Mouse (Mus musculus) heart, embryonic 14.5 days (tissue): ENCODE results near the gene Irak1bp1. TPM values are rescaled to one million over a fixed set of nuclear protein-coding genes. Genes with fewer than 3 reads are reported as not detected.

Source experiments
- ATAC-seq: fragments of 200-750 bp; cut with Nextera tagmentation; 2 replicates; pipeline ENCODE4 v1.8.0; 2017; ENCODE audit warnings: low read depth, moderate TSS enrichment; ENCODE audit not compliant: insufficient number of reproducible peaks, insufficient read depth, low FRiP score
- H3K27ac ChIP-seq, 2 experiments: fragments of 200-500 bp in 1 of 2; fragments of 300-500 bp in 1 of 2; sonication (generic) in 1 of 2; replicated peaks in 1 of 2; 2 replicates each; pipeline ENCODE4 v1.5.1; 2012 to 2014; ENCODE audit warnings: low read depth in 2 of 2, low read length in 2 of 2, control low read depth in 1 of 2, mild to moderate bottlenecking in 1 of 2, mixed read lengths in 1 of 2; ENCODE audit not compliant: control insufficient read depth in 1 of 2, insufficient read depth in 1 of 2
- H3K27me3 ChIP-seq: fragments of 300-500 bp; sonication (generic); 2 replicates; pipeline ENCODE4 v1.6.1; 2014; ENCODE audit warnings: mild to moderate bottlenecking, low read length, control low read depth; ENCODE audit not compliant: control insufficient read depth, insufficient read depth
- H3K36me3 ChIP-seq: fragments of 300-500 bp; sonication (generic); 2 replicates; pipeline ENCODE4 v1.6.1; 2014; ENCODE audit warnings: mild to moderate bottlenecking, control low read depth, low read length, mixed read lengths; ENCODE audit not compliant: control insufficient read depth, insufficient read depth
- H3K4me1 ChIP-seq, 2 experiments: fragments of 200-500 bp in 1 of 2; fragments of 300-500 bp in 1 of 2; sonication (generic) in 1 of 2; 2 replicates each; pipeline ENCODE4 v1.6.1; 2012 to 2014; ENCODE audit warnings: low read length in 2 of 2, control low read depth in 1 of 2, mixed read lengths in 1 of 2; ENCODE audit not compliant: control insufficient read depth in 2 of 2, insufficient read depth in 2 of 2
- H3K4me2 ChIP-seq: fragments of 300-500 bp; sonication (generic); 2 replicates; pipeline ENCODE4 v1.6.1; 2014; ENCODE audit warnings: mild to moderate bottlenecking, low read length
- H3K4me3 ChIP-seq, 2 experiments: fragments of 200-500 bp in 1 of 2; fragments of 300-500 bp in 1 of 2; sonication (generic) in 1 of 2; 2 replicates each; pipeline ENCODE4 v1.5.1; 2012 to 2014; ENCODE audit warnings: low read length in 2 of 2, mild to moderate bottlenecking in 2 of 2, control low read depth in 1 of 2, low read depth in 1 of 2, moderate library complexity in 1 of 2; ENCODE audit not compliant: control insufficient read depth in 1 of 2, insufficient read depth in 1 of 2
- H3K9ac ChIP-seq: fragments of 300-500 bp; sonication (generic); 2 replicates; pipeline ENCODE4 v1.6.1; 2014; ENCODE audit warnings: mild to moderate bottlenecking, low read length
- H3K9me3 ChIP-seq: fragments of 300-500 bp; sonication (generic); 2 replicates; pipeline ENCODE4 v1.6.1; 2016; ENCODE audit warnings: low read length, control low read depth; ENCODE audit not compliant: control insufficient read depth
- WGBS: fragments of 180-500 bp; shearing (Covaris S2); extraction: QIAGEN DNeasy Blood & Tissue Kit; methylation state at CpG from one replicate; pipeline ENCODE4 v1.1.7; 2014; 5-methylcytosine and 5-hydroxymethylcytosine counted together
- polyA plus RNA-seq: library from polyadenylated mRNA; unstranded; fragments of >200 nt; fragmentation: Nextera tagmentation; extraction: Ambion mirVana; gene quantifications from 2 replicates; pipeline ENCODE4 v1.2.1, GENCODE M21; 2014

The Irak1bp1 gene
- polyA plus RNA-seq, 1 experiment from 2014 or later, result 14.2 TPM

GRCm38 (mm10) chr9:82854973-82855614 lies 25.8 kb downstream of the Irak1bp1 start:
- 10% methylated on average over 3 of the region's 3 CpGs for WGBS
- H3K27ac ChIP-seq, result no peak overlapping the region

GRCm38 (mm10) chr9:82856241-82856640 lies 26.9 kb downstream of the Irak1bp1 start:
- H3K27me3 ChIP-seq, result no peaks in the 10 kb centered on the region
- H3K36me3 ChIP-seq, result no peaks in the 10 kb centered on the region
- H3K4me3 ChIP-seq, result no peak overlapping the region
- peaks cover 0 to 7% of the 10 kb centered on the region in 2 experiments for H3K4me1 ChIP-seq
- no peaks in the 10 kb centered on the region for H3K9me3 ChIP-seq
- H3K9ac ChIP-seq, result no peak overlapping the region
- no peak for ATAC-seq
- H3K4me2 ChIP-seq, result no peak overlapping the region
- WGBS, result 82% methylated on average over 4 of the region's 4 CpGs
- H3K27ac ChIP-seq, result no peak overlapping the region

More at GRCm38 (mm10) chr9:82854973-82855614, 25.8 kb downstream of the Irak1bp1 start:
- Histone ChIP-seq H3K9ac (no peak overlapping the region; the same call in 1 of the 2 replicates), H3K4me2 (no peak overlapping the region), H3K27me3 (no peaks in the 10 kb centered on the region), H3K4me1 (peaks cover 0 to 7% of the 10 kb centered on the region in 2 experiments), H3K4me3 (no peak overlapping the region), H3K36me3 (no peaks in the 10 kb centered on the region), H3K9me3 (no peaks in the 10 kb centered on the region)
- no peak for ATAC-seq

GRCm38 (mm10) chr9:82860805-82861204 lies 31.5 kb downstream of the Irak1bp1 start:
- no peak overlapping the region for H3K4me3 ChIP-seq
- 94% methylated on average over 2 of the region's 2 CpGs for WGBS
- H3K27ac ChIP-seq, result no peak overlapping the region
- no peak for ATAC-seq
- no peaks in the 10 kb centered on the region for H3K27me3 ChIP-seq
- H3K9ac ChIP-seq, result no peak overlapping the region
- H3K4me2 ChIP-seq, result no peak overlapping the region
- no peaks in the 10 kb centered on the region for H3K9me3 ChIP-seq
- peaks cover 14% of the 10 kb centered on the region for H3K36me3 ChIP-seq
- H3K4me1 ChIP-seq, result no peaks in the 10 kb centered on the region

DNA sequence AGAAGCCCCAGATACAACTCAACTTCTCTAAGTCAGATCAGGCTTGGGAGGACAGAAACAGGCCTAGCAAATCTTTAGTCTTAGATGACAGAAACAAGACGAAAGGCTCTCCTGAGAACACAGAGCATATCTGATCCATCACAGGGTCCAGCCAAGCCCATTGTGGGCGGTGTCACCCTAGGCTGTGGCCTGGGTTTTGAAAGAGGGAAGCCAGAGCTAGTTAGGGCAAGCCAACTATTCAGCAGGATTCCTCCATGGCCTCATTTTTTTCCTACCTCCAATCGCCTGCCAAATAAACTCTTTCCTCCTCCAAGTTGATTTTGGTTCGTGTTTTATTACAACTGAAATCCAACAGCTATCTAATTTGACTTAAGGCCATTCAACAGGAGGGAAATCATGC lies 32.0 kb downstream of the Irak1bp1 start:
- peaks cover 17% of the 10 kb centered on the region for H3K36me3 ChIP-seq
- H3K9ac ChIP-seq, result no peak overlapping the region
- no peaks in the 10 kb centered on the region for H3K9me3 ChIP-seq
- no peak overlapping the region for H3K4me2 ChIP-seq
- ATAC-seq, result no peak
- H3K4me3 ChIP-seq, result no peak overlapping the region
- H3K27me3 ChIP-seq, result no peaks in the 10 kb centered on the region
- no peak overlapping the region for H3K27ac ChIP-seq
- H3K4me1 ChIP-seq, result no peaks in the 10 kb centered on the region
- 77% methylated on average over 4 of the region's 4 CpGs for WGBS

DNA sequence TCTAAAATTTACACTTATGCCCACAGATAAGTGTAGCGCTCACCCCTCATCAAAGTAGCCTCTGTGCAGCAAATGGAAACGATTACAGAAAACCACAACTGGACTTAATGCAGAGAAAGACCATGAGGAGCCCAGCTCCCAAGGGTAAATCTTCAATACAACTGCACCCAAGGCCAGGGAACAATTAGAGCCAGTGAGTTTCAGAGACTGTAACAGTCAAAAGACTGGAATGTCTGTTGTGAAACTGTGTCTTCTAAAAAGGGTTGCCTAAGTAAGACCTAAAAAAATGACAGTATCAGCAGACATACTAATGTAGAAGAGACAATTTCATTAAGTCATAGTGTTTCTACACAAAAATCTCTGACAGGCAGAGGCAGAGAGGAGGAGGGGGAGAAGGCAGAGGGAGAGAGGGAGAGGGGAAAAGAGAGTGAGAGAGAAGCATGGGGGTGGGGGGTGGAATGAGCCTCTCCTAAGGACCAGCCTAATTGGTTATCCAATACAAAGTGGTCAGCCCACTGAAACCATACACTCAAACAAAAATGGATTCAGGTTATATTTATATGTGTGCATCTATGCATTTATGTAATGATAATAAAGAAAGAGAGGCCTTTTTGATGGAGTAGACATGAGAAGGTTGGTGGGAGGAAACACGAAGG lies 32.6 kb downstream of the Irak1bp1 start:
- Histone ChIP-seq H3K4me1 (no peaks in the 10 kb centered on the region), H3K27me3 (no peaks in the 10 kb centered on the region)
- no peak for ATAC-seq

DNA sequence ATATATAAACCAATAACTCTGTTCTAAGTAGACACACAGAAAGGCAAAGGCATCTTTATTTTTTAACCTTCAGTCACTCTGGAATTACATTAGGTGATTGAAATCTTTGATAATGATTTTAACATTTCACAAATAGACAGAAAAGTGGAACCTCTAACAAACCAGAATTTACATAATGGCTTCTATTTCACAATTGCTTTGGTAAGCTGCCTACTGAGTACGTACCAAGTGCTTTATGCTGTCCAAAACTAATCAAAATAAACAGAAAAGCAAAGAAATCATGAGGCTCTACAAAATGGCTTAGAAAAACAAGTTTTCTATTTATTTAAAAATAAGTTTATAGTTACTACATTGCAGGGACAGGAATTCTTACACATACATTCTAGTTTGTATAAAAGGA lies 36.8 kb downstream of the Irak1bp1 start:
- ATAC-seq, result no peak
- no peak overlapping the region for H3K9ac ChIP-seq
- 96% methylated on average over 1 of the region's 1 CpGs for WGBS

More for the DNA sequence above, 32.6 kb downstream of the Irak1bp1 start:
- H3K36me3 ChIP-seq, result peaks cover 19% of the 10 kb centered on the region
- H3K4me3 ChIP-seq, result no peak overlapping the region
- WGBS, result 90% methylated on average over 3 of the region's 3 CpGs
- H3K9ac ChIP-seq, result no peak overlapping the region
- H3K9me3 ChIP-seq, result no peaks in the 10 kb centered on the region
- no peak overlapping the region for H3K27ac ChIP-seq
- no peak overlapping the region for H3K4me2 ChIP-seq

GRCm38 (mm10) chr9:82867698-82868097 lies 38.4 kb downstream of the Irak1bp1 start:
- Histone ChIP-seq H3K9me3 (no peaks in the 10 kb centered on the region), H3K4me1 (no peaks in the 10 kb centered on the region), H3K27me3 (no peaks in the 10 kb centered on the region), H3K4me2 (no peak overlapping the region), H3K4me3 (no peak overlapping the region), H3K36me3 (peaks cover 49% of the 10 kb centered on the region), H3K9ac (no peak overlapping the region), H3K27ac (no peak overlapping the region)
- WGBS, result 84% methylated on average over 3 of the region's 3 CpGs
- no peak for ATAC-seq

More for the DNA sequence above, 36.8 kb downstream of the Irak1bp1 start:
- H3K4me3 ChIP-seq, result no peak overlapping the region
- peaks cover 39% of the 10 kb centered on the region for H3K36me3 ChIP-seq
- no peak overlapping the region for H3K27ac ChIP-seq
- H3K4me1 ChIP-seq, result no peaks in the 10 kb centered on the region
- H3K9me3 ChIP-seq, result no peaks in the 10 kb centered on the region
- H3K27me3 ChIP-seq, result no peaks in the 10 kb centered on the region
- no peak overlapping the region for H3K4me2 ChIP-seq
